Mouse (Mus musculus): ENCODE results near the gene Met.

GRCm38 (mm10) chr6:17561886-17562285 is 98.3 kb downstream of the Met start:
- no peak for TF ChIP-seq CTCF (IDR thresholded peaks at IDR 0.05; ENCODE audit: extremely low read depth, insufficient read length, insufficient replicate concordance, low read depth, low read length)
- TF ChIP-seq POLR2A (IDR thresholded peaks at IDR 0.05; ENCODE audit: low read depth, low read length) = no peak
